Mouse (Mus musculus) CH12.LX (cell line): ENCODE measurements around the gene Mpdz. TPM values are rescaled to one million over a fixed set of nuclear protein-coding genes. Genes with fewer than 3 reads are reported as not detected.

Experiments
- DNase-seq: peaks from one replicate; pipeline ENCODE4 v3.0.0-alpha.2; 2013; ENCODE audit errors: extremely low read depth
- H3K27ac ChIP-seq: 2 replicates; pipeline ENCODE4 v1.5.1; 2012; ENCODE audit warnings: low read depth, mild to moderate bottlenecking, control low read depth, moderate library complexity; ENCODE audit not compliant: insufficient read depth
- H3K27me3 ChIP-seq: replicated peaks from 2 replicates; pipeline ENCODE3; 2012; ENCODE audit warnings: inconsistent platforms
- H3K36me3 ChIP-seq, 2 experiments: replicated peaks in 1 of 2; 2 replicates each; pipeline versions ENCODE3 to v1.6.1; 2012; ENCODE audit warnings: inconsistent platforms in 1 of 2, low read length in 1 of 2, mild to moderate bottlenecking in 1 of 2, mixed read lengths in 1 of 2, moderate library complexity in 1 of 2; ENCODE audit not compliant: control insufficient read depth in 1 of 2, insufficient read depth in 1 of 2
- H3K4me1 ChIP-seq, 2 experiments: 2 replicates each; pipeline ENCODE4 v1.6.1; 2012; ENCODE audit warnings: inconsistent platforms in 1 of 2, moderate library complexity in 1 of 2; ENCODE audit not compliant: insufficient read depth in 2 of 2, control insufficient read depth in 1 of 2
- H3K4me2 ChIP-seq: 2 replicates; pipeline ENCODE4 v1.6.1; 2012; ENCODE audit warnings: low read depth, mild to moderate bottlenecking, control low read depth; ENCODE audit not compliant: poor library complexity, insufficient read depth, severe bottlenecking
- H3K4me3 ChIP-seq, 3 experiments: fragments of 150-350 bp in 1 of 3; sonication (generic) in 1 of 3; replicated peaks in 1 of 3; 2 replicates each; pipeline versions ENCODE3 to v1.5.1; 2011 to 2012; ENCODE audit warnings: low read depth in 2 of 3, low read length in 2 of 3, mild to moderate bottlenecking in 2 of 3, moderate library complexity in 2 of 3, control low read depth in 1 of 3, improper control_type of control experiment in 1 of 3, inconsistent platforms in 1 of 3, mixed read lengths in 1 of 3; ENCODE audit not compliant: poor library complexity in 1 of 3
- H3K79me2 ChIP-seq: replicated peaks from 2 replicates; pipeline ENCODE4 v1.6.1; 2012; ENCODE audit warnings: mild to moderate bottlenecking, moderate library complexity; ENCODE audit not compliant: control insufficient read depth, poor library complexity, insufficient read depth, severe bottlenecking; ENCODE audit errors: extremely low read depth
- H3K9ac ChIP-seq: 2 replicates; pipeline ENCODE4 v1.6.1; 2012; ENCODE audit warnings: low read depth, mild to moderate bottlenecking, control low read depth, moderate library complexity; ENCODE audit not compliant: insufficient read depth
- H3K9me3 ChIP-seq: replicated peaks from 2 replicates; pipeline ENCODE3; 2012; ENCODE audit warnings: low read length, inconsistent platforms, mixed read lengths
- CHD1 ChIP-seq: IDR thresholded peaks from 2 replicates; pipeline ENCODE4 v1.6.1; 2012; ENCODE audit warnings: low read depth, low read length, improper control_type of control experiment, inconsistent platforms
- CHD2 ChIP-seq: IDR thresholded peaks from 2 replicates; pipeline ENCODE4 v1.6.1; 2011; ENCODE audit warnings: low read length, improper control_type of control experiment
- CTCF ChIP-seq, 2 experiments: IDR thresholded peaks in 1 of 2; conservative IDR thresholded peaks in 1 of 2; 2 replicates each; pipeline ENCODE4 v1.5.1; 2011 to 2012; ENCODE audit warnings: low read depth in 2 of 2, low read length in 2 of 2, improper control_type of control experiment in 1 of 2, inconsistent platforms in 1 of 2, mild to moderate bottlenecking in 1 of 2, moderate library complexity in 1 of 2
- E2F4 ChIP-seq: IDR thresholded peaks from 2 replicates; pipeline ENCODE4 v1.6.1; 2011; ENCODE audit warnings: low read depth, low read length, improper control_type of control experiment; ENCODE audit not compliant: insufficient replicate concordance
- ELF1 ChIP-seq: IDR thresholded peaks from 2 replicates; pipeline ENCODE4 v1.6.1; 2014; ENCODE audit warnings: low read depth, mild to moderate bottlenecking, inconsistent platforms, low read length, improper control_type of control experiment
- EP300 ChIP-seq: IDR thresholded peaks from 2 replicates; pipeline ENCODE4 v1.6.1; 2011; ENCODE audit warnings: low read length, improper control_type of control experiment
- ETS1 ChIP-seq: conservative IDR thresholded peaks from 2 replicates; pipeline ENCODE4 v1.6.1; 2012; ENCODE audit warnings: low read depth, mild to moderate bottlenecking, inconsistent platforms, low read length, improper control_type of control experiment, moderate library complexity
- HCFC1 ChIP-seq: IDR thresholded peaks from 2 replicates; pipeline ENCODE4 v1.6.1; 2012; ENCODE audit warnings: low read depth, mild to moderate bottlenecking, inconsistent platforms, low read length, improper control_type of control experiment
- IRF4 ChIP-seq: IDR thresholded peaks from 2 replicates; pipeline ENCODE4 v1.6.1; 2014; ENCODE audit warnings: low read depth, mild to moderate bottlenecking, inconsistent platforms, low read length, improper control_type of control experiment
- KAT2A ChIP-seq: IDR thresholded peaks from 2 replicates; pipeline ENCODE4 v1.6.1; 2012; ENCODE audit warnings: low read length, improper control_type of control experiment, inconsistent platforms; ENCODE audit not compliant: insufficient replicate concordance
- MAX ChIP-seq: IDR thresholded peaks from 2 replicates; pipeline ENCODE4 v1.6.1; 2011; ENCODE audit warnings: low read length, improper control_type of control experiment
- MEF2A ChIP-seq: IDR thresholded peaks from 2 replicates; pipeline ENCODE4 v1.6.1; 2014; ENCODE audit warnings: low read depth, mild to moderate bottlenecking, inconsistent platforms, low read length, improper control_type of control experiment, borderline replicate concordance
- MXI1 ChIP-seq: IDR thresholded peaks from 2 replicates; pipeline ENCODE4 v1.6.1; 2011; ENCODE audit warnings: mild to moderate bottlenecking, low read depth, low read length, improper control_type of control experiment
- MYC ChIP-seq: IDR thresholded peaks from 2 replicates; pipeline ENCODE4 v1.6.1; 2011; ENCODE audit warnings: low read depth, mild to moderate bottlenecking, improper control_type of control experiment, low read length
- NELFE ChIP-seq: IDR thresholded peaks from 2 replicates; pipeline ENCODE4 v1.6.1; 2011; ENCODE audit warnings: low read depth, low read length, improper control_type of control experiment
- NRF1 ChIP-seq: IDR thresholded peaks from 2 replicates; pipeline ENCODE4 v1.6.1; 2014; ENCODE audit warnings: low read depth, mild to moderate bottlenecking, inconsistent platforms, low read length, improper control_type of control experiment, moderate library complexity
- POLR2A ChIP-seq: IDR thresholded peaks from 2 replicates; pipeline ENCODE4 v1.6.1; 2011; ENCODE audit warnings: low read depth, mild to moderate bottlenecking, improper control_type of control experiment, low read length
- RAD21 ChIP-seq: IDR thresholded peaks from 2 replicates; pipeline ENCODE4 v1.6.1; 2011; ENCODE audit warnings: low read depth, mild to moderate bottlenecking, low read length, improper control_type of control experiment, moderate library complexity
- RCOR1 ChIP-seq: conservative IDR thresholded peaks from 2 replicates; pipeline ENCODE4 v1.6.1; 2012; ENCODE audit warnings: low read depth, mild to moderate bottlenecking, inconsistent platforms, low read length, improper control_type of control experiment
- SIN3A ChIP-seq: IDR thresholded peaks from 2 replicates; pipeline ENCODE4 v1.6.1; 2012; ENCODE audit warnings: low read length, improper control_type of control experiment, inconsistent platforms
- SMC3 ChIP-seq: IDR thresholded peaks from 2 replicates; pipeline ENCODE4 v1.6.1; 2011; ENCODE audit warnings: low read depth, low read length, improper control_type of control experiment
- TBP ChIP-seq: conservative IDR thresholded peaks from 2 replicates; pipeline ENCODE4 v1.6.1; 2011; ENCODE audit warnings: low read depth, low read length, improper control_type of control experiment
- USF1 ChIP-seq: IDR thresholded peaks from 2 replicates; pipeline ENCODE4 v1.6.1; 2014; ENCODE audit warnings: low read depth, mild to moderate bottlenecking, inconsistent platforms, low read length, improper control_type of control experiment
- ZMIZ1 ChIP-seq: IDR thresholded peaks from 2 replicates; pipeline ENCODE4 v1.6.1; 2012; ENCODE audit warnings: low read depth, mild to moderate bottlenecking, inconsistent platforms, low read length, improper control_type of control experiment
- ZNF384 ChIP-seq: IDR thresholded peaks from 2 replicates; pipeline ENCODE4 v1.6.1; 2012; ENCODE audit warnings: low read depth, low read length, improper control_type of control experiment, inconsistent platforms
- dilution Hi-C: fragments of 300-500 bp; cut with MboI; formaldehyde crosslinking; loops from 2 replicates; pipeline ENCODE4 v1.14.3; 2020; ENCODE audit warnings: low sequenced_read_pairs; ENCODE audit not compliant: extremely low pct_unique_long_range_greater_than_20kb, extremely low pct_ligation_motif_present
- in situ Hi-C: fragments of 300-500 bp; cut with MboI; formaldehyde crosslinking; loops from 3 replicates; pipeline ENCODE4 v1.14.3; 2019; ENCODE audit warnings: low sequenced_read_pairs, low pct_ligation_motif_present, low pct_unique_long_range_greater_than_20kb, mixed read lengths
- polyA plus RNA-seq: library from polyadenylated mRNA; unstranded; fragments of >175 nt; gene quantifications from 2 replicates; pipeline ENCODE4 v1.2.1, GENCODE M21; 2012; ENCODE audit warnings: low read depth; ENCODE audit not compliant: insufficient read length
- total RNA-seq, 2 experiments: library from RNA; depleted of rRNA; stranded (reverse); fragments of 300-350 nt in 1 of 2; fragments of >200 nt in 1 of 2; gene quantifications; 2 replicates each; pipeline ENCODE4 v1.2.3; 2012 to 2014

Gene Mpdz
- total and polyA plus RNA-seq, 3 experiments: not detected

DNA sequence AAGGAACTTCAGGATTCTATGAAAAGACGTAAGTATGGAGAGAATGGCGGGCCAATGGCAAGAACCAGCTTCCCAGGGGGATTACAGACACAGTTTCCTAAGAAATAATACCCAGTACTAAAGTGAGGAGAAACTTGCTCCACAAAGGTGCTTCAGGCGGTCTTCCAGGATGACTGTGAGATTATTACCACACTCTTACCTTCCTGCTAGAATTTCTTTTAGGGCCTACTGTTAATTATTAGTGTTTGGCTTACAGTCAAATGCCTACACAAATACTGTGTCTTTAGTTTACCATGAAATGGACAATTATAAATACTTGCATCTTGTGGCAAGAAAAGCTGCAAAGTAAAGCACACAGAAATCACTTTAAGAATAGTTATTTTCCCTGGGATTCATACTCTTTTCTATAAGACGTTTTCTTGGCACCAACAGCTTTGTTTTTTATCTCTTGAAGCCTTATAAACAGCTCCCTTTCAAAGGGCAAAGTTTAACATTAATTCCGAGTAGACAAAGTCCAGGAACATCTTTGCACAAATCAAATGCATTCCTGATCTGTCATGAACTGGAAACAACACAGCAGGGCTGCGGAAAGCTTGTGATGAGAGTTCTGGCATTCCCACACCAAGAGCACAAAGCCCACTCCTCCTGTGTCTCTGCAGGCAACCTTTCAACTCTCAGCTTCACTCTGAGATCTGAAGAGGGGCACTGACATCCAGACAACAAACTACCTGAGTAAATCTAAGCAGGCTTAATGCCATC lies 166.5 kb downstream of the Mpdz start:
- Histone ChIP-seq H3K4me3 (no peak overlapping the region), H3K4me1 (no peaks in the 10 kb centered on the region), H3K4me2 (no peak overlapping the region), H3K79me2 (no peaks in the 10 kb centered on the region), H3K36me3 (no peaks in the 10 kb centered on the region), H3K9me3 (peaks cover 41% of the 10 kb centered on the region), H3K27ac (no peak overlapping the region), H3K9ac (no peak overlapping the region), H3K27me3 (no peaks in the 10 kb centered on the region)
- TF ChIP-seq HCFC1: no peak
- TF ChIP-seq POLR2A: no peak
- TF ChIP-seq RCOR1: no peak
- no peak for TF ChIP-seq ETS1
- no peak for TF ChIP-seq USF1
- no peak for TF ChIP-seq EP300
- TF ChIP-seq SIN3A: no peak
- no peak for TF ChIP-seq MEF2A
- no peak for DNase-seq
- dilution Hi-C loops: no loop called here
- in situ Hi-C loops: no loop called here

DNA sequence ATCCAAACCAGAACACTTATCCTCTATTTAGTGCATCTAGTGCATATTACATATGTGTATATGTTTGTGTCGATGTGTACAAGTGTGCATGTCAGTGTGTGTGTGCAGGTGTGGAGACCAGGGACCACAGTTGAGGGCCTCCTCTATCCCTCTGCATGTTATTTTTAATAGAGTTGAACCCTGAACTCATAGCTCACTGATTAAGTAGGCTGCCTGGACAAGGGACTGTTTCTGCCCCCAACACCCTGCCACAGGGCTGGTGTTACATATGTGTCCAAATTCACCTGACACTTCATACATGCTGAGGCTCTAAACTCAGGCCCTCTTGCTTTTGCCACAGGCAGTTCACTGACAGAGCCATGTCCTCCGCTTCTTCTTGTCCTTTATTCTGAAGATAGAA lies 169.5 kb downstream of the Mpdz start:
- Histone ChIP-seq H3K79me2 (no peaks in the 10 kb centered on the region), H3K4me2 (no peak overlapping the region), H3K4me3 (no peak overlapping the region), H3K9ac (no peak overlapping the region), H3K27ac (no peak overlapping the region)
- in situ Hi-C loops: no loop called here
- no peak for TF ChIP-seq CHD2
- no peak for TF ChIP-seq TBP
- TF ChIP-seq, all 38 proteins: peak for 0
- H3K4me1 ChIP-seq: no peaks in the 10 kb centered on the region
- no peak for DNase-seq
- no peaks in the 10 kb centered on the region for H3K36me3 ChIP-seq
- H3K9me3 ChIP-seq: peaks cover 41% of the 10 kb centered on the region
- H3K27me3 ChIP-seq: no peaks in the 10 kb centered on the region
- dilution Hi-C loops: no loop called here

DNA sequence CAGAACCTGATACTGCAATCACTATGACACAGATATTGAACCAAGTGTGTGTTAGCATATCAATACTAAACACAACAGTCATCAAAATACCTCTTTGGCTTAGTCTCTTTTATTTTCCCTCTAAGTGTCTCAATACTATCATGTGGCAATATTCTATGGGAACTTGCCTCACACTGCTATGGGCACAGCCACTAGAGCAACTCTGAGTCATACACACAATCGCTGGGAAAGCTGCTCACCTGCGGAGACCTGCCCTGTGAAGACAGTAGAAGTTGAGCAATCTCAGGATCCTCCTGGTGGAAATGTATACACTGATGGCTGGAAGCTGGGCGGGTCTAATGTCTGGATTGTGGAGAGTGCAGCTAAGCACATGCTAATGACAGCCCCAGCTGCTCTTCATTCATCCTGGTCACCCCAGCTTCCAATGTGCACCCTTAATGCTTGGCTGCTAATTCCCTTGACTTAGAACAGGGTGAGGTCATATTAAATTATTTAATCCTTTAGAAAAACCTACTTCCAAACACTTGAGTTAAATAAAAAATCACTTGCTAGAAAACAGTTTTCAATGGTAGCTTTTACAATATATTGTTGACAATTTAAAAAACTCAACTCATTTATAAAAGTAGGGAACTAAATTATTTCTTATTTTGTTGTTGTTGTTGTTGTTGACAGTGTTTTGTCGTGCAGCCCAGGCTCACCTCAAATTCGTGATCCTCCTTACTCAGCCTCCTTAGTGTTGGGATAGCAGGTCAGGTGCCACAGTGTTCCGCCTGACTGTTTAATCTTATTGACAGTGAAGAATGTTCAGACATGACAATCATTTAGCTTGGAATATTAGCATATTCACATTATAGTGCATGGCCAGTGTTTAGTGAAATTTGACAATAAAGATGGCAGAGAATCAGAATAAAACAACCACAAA lies 189.5 kb downstream of the Mpdz start:
- DNase-seq: no peak
- TF ChIP-seq TBP (no peak), MYC (no peak), CHD2 (no peak), MAX (no peak), E2F4 (no peak), ELF1 (no peak), NELFE (no peak), ZMIZ1 (no peak), KAT2A (no peak), SIN3A (no peak), RAD21 (no peak), CTCF (conservative IDR thresholded peaks at IDR 0.05 in 1 of 2, IDR thresholded peaks at IDR 0.05 in 1 of 2; ENCODE audit: low read depth in 2 of 2, low read length in 2 of 2) (no peak), CHD1 (no peak), SMC3 (no peak), NRF1 (no peak), ZNF384 (no peak), IRF4 (no peak), MXI1 (no peak)

More for the DNA sequence above, 189.5 kb downstream of the Mpdz start:
- Histone ChIP-seq H3K27me3 (no peaks in the 10 kb centered on the region), H3K9me3 (peaks cover 43% of the 10 kb centered on the region), H3K9ac (no peak overlapping the region), H3K36me3 (no peaks in the 10 kb centered on the region), H3K79me2 (no peaks in the 10 kb centered on the region), H3K4me1 (no peaks in the 10 kb centered on the region), H3K4me3 (no peak overlapping the region), H3K27ac (no peak overlapping the region), H3K4me2 (no peak overlapping the region)
- in situ Hi-C loops (no loop called here), dilution Hi-C loops (no loop called here)
